Comparison of ENCODE assay signal across 12 mouse cellular contexts in genomic region chr2:116047365-116047764, GRCm38 (mm10). TPM values are rescaled to one million over a fixed set of nuclear protein-coding genes. Genes with fewer than 3 reads are reported as not detected.
DNase-seq lines count a peak whose midpoint lies in the region; ATAC-seq lines count a peak whose summit lies in the region.
"Had no signal": no experiment of that assay in that cellular context is flagged by ENCODE, and none has a peak within 500 bp of the region (broad histone marks: within the 10 kb centered on the region; RNA-seq: fewer than 3 reads in every experiment).

No protein-coding gene starts in this region.

- ATAC-seq in heart, embryonic 13.5 days (ENCODE audit: extremely low read depth, insufficient number of reproducible peaks, low FRiP score, low TSS enrichment): no peak
- ATAC-seq: liver, postnatal 0 days had no signal

- DNase-seq in adrenal gland, postnatal 14 days: peak; percentile 45
- no peak for DNase-seq in adrenal gland, postnatal 4 days (ENCODE audit: low spot score in 2 of 2)
- no peak for DNase-seq in heart, postnatal 36 days
- DNase-seq in kidney, postnatal 14 days: peak; percentile 40
- DNase-seq in kidney, adult 18-20 months: no peak
- no peak for DNase-seq in gastrocnemius, postnatal 36 days
- no peak for DNase-seq in lung, postnatal 25 days (ENCODE audit: low spot score)
- DNase-seq: cerebellum, adult 8-10 months; liver, postnatal 0 days; thymus, adult 2 months had no signal

- 32% methylated on average over 8 of the region's 8 CpGs for WGBS in heart, embryonic 13.5 days

- peaks cover 69% of the 10 kb centered on the region for H3K4me1 ChIP-seq in heart, embryonic 13.5 days

- peak overlapping the region; percentile 72 for H3K27ac ChIP-seq in heart, embryonic 13.5 days (replicated peaks)

- peaks cover 46% of the 10 kb centered on the region for H3K36me3 ChIP-seq in heart, embryonic 13.5 days

- H3K27me3 ChIP-seq in heart, embryonic 13.5 days (replicated peaks): no peaks in the 10 kb centered on the region

- H3K4me3 ChIP-seq in heart, embryonic 13.5 days: no peak overlapping the region

- intact Hi-C loops in heart, postnatal 36 days (cut with DNase I): no loop called here
- intact Hi-C loops in gastrocnemius, postnatal 36 days (cut with DNase I): no loop called here

- H3K9me3 ChIP-seq in heart, embryonic 13.5 days: no peaks in the 10 kb centered on the region

- H3K4me2 ChIP-seq in heart, embryonic 13.5 days: peak overlapping the region; percentile 8; the same call in 1 of the 2 replicates

- no peak overlapping the region for H3K9ac ChIP-seq in heart, embryonic 13.5 days
- H3K9ac ChIP-seq: liver, postnatal 0 days had no signal

RNA-seq across cellular contexts. Expression of gene Meis2, which starts 18.3 kb away (rescaled TPM):
- total RNA-seq in adrenal gland, postnatal 14 days (2021): 150 and 159 TPM in 2 replicates
- total RNA-seq in adrenal gland, postnatal 4 days (2021): 100 to 1,000 TPM; 159 to 160 TPM
- polyA plus RNA-seq in heart, embryonic 13.5 days (2015; fragmentation: Nextera tagmentation; extraction: Ambion mirVana): 30.1 and 32.0 TPM in 2 replicates
- 10 to 100 TPM; 20.8 to 27.4 TPM for total RNA-seq in heart, postnatal 36 days (2021)
- under 1 TPM; 0.86 to 0.97 TPM for total RNA-seq in gastrocnemius, postnatal 36 days (2021)
- total RNA-seq: megakaryocyte, adult 5-6 weeks had no signal

Comparison
In these comparisons a context has a peak if more than half of its experiments do, and no peak if none do; other contexts are left out.
1. DNase-seq: peak in adrenal gland, postnatal 14 days (single experiment) and kidney, postnatal 14 days (single experiment); none in adrenal gland, postnatal 4 days (0 of 2), heart, postnatal 36 days (0 of 2), kidney, adult 18-20 months (single experiment), gastrocnemius, postnatal 36 days (0 of 2) and lung, postnatal 25 days (single experiment).
2. RNA of gene Meis2, which starts 18.3 kb away (total RNA-seq): 159 to 160 TPM in adrenal gland, postnatal 4 days, 150 to 159 TPM in adrenal gland, postnatal 14 days and 20.8 to 27.4 TPM in heart, postnatal 36 days; 0.86 to 0.97 TPM in gastrocnemius, postnatal 36 days; every median in the first group is over 10 times any median in the second.